Mouse (Mus musculus) olfactory bulb, adult 2 months (tissue): Measurements from ENCODE around the gene Prm3.

Source experiments
- CTCF ChIP-seq: fragments of 200-500 bp; IDR thresholded peaks from 2 replicates; pipeline ENCODE4 v1.5.1; 2012; ENCODE audit warnings: low read depth, mild to moderate bottlenecking, low read length, moderate library complexity; ENCODE audit not compliant: insufficient read depth
- POLR2A ChIP-seq: fragments of 200-500 bp; IDR thresholded peaks from 2 replicates; pipeline ENCODE4 v1.6.1; 2012; ENCODE audit warnings: mild to moderate bottlenecking, low read depth, low read length, moderate library complexity; ENCODE audit not compliant: insufficient read depth

DNA sequence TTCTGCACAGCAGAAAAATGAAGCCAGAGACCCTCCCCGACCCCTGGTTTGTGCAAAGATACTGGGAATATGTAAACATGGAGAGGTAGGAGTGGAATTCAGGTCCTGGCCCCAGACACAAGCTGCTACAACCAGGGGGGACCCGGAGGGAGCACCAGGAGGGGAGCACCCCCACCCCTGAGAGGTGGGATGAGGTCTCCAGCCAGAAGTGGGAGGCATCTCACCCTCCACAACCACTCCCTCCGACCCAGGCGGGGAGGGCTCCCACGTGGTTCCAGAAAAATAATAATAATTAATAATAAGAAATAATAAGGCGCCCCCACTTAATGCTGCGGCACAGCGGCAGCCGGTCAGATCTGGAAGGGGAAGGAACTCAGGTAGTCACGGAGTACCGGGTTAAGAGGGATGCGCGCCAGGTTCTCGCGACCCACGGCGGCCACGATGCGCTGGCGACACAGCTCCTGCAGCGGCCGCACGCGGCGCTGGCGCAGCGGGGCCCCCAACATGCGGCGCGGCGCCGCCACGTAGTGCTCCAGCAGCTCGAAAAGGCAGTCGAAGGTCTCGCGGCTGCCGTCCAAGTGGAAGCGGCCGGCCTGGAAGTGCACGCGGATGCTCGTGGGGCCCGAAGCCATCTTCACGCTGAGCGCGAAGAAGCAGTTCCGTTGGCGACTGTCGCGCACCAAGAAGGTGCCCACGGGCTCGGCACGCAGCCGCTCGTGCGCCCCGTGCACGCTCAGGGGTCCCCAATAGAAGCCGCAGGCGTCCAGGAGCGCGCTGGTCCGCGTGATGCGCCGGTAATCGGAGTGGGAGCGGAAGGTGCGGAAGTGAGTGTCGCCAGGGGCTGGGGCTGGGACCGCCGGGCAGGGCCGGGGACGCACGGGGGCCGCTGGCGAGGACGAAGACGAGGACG is 6.6 kb downstream of the Prm3 start:
- no peak for TF ChIP-seq POLR2A
- TF ChIP-seq CTCF: no peak
